Mouse (Mus musculus): ENCODE results near the gene Nxn. TPM values are rescaled to one million over a fixed set of nuclear protein-coding genes. Genes with fewer than 3 reads are reported as not detected.

The Nxn gene
- total and polyA plus RNA-seq, 3 experiments: 52.8 to 54.3 (median 53.0) TPM

DNA sequence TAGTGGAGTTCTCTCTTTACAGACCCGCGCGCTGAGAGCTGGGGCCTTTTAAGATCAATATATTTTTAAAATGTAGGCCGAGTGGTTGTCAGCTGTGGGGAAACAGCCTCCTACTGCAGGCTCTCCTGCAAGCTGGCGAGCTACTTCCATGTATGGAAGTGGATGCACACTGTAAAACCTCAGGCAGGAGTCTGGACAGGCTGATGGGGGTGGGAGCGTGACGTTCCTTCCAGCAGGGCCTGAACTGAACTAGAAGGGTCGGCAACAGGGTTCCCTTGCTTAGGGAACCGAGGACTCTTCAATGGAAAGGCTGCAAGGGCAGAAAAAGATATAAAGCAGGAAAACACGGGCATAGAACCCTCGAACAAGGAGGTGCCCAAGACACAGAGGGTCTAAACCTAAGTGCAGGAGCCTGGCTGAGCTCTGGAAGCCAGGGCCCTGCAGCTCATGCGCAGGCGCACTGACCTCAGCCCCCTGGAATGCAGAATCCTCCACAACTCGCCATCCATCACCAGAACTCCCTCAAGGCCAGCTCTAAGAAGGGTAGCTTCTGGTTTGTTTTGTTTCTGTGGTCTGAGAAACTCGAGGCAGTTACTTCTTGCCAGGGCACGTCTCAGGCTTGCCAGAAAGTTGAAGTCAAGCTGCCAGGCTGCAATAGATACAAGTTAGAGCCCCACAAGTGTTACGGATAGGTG is 24.3 kb downstream of the Nxn start:
- DNase-seq (ENCODE audit: low read depth, low spot score): no peak
- Histone ChIP-seq H3K79me2 (ENCODE audit: control insufficient read depth, insufficient read depth, low read length, poor library complexity) (no peaks in the 10 kb centered on the region), H3K4me3 (ENCODE audit: control insufficient read depth in 1 of 2, insufficient read depth in 1 of 2, low read depth in 2 of 2, low read length in 2 of 2) (no peak overlapping the region), H3K27ac (ENCODE audit: control insufficient read depth, low read depth, low read length) (no peak overlapping the region), H3K9ac (ENCODE audit: control insufficient read depth, low read depth, low read length, poor library complexity, severe bottlenecking) (no peak overlapping the region), H3K9me3 (replicated peaks; ENCODE audit: insufficient read depth, low read length) (no peaks in the 10 kb centered on the region), H3K4me1 (ENCODE audit: control insufficient read depth in 1 of 2, insufficient read depth in 2 of 2, low read length in 2 of 2) (no peaks in the 10 kb centered on the region), H3K36me3 (ENCODE audit: control insufficient read depth in 1 of 2, insufficient read depth in 2 of 2, low read length in 2 of 2) (peaks cover 0 to 4% of the 10 kb centered on the region in 2 experiments; a peak in 1 of 4 replicates), H3K27me3 (ENCODE audit: control insufficient read depth in 1 of 2, insufficient read depth in 2 of 2, low read length in 2 of 2) (no peaks in the 10 kb centered on the region)
- TF ChIP-seq HCFC1 (IDR thresholded peaks at IDR 0.05; ENCODE audit: low read depth, low read length) (no peak), BHLHE40 (IDR thresholded peaks at IDR 0.05; ENCODE audit: borderline replicate concordance, low read depth, low read length) (no peak), TBP (IDR thresholded peaks at IDR 0.05; ENCODE audit: low read depth, low read length) (no peak), SIN3A (IDR thresholded peaks at IDR 0.05; ENCODE audit: low read length) (no peak), ZNF384 (IDR thresholded peaks at IDR 0.05; ENCODE audit: low read depth, low read length) (no peak), MYC (IDR thresholded peaks at IDR 0.05; ENCODE audit: low read depth, low read length) (no peak), GABPA (IDR thresholded peaks at IDR 0.05; ENCODE audit: low read depth, low read length) (no peak), POLR2AphosphoS5 (IDR thresholded peaks at IDR 0.05; ENCODE audit: borderline replicate concordance, low read depth, low read length) (no peak), MXI1 (IDR thresholded peaks at IDR 0.05; ENCODE audit: low read depth, low read length) (no peak), KAT2A (conservative IDR thresholded peaks at IDR 0.05; ENCODE audit: low read depth, low read length) (no peak), POLR2AphosphoS2 (IDR thresholded peaks at IDR 0.05; ENCODE audit: low read length) (no peak), EP300 (IDR thresholded peaks at IDR 0.05; ENCODE audit: low read depth in 1 of 2, low read length in 2 of 2) (no peak), ZC3H11A (IDR thresholded peaks at IDR 0.05; ENCODE audit: low read depth, low read length) (no peak), POLR2A (IDR thresholded peaks at IDR 0.05; ENCODE audit: control insufficient read depth in 1 of 2, insufficient read depth in 1 of 2, low read depth in 1 of 2, low read length in 2 of 2, poor library complexity in 1 of 2) (no peak), MEF2A (IDR thresholded peaks at IDR 0.05; ENCODE audit: extremely low read depth, insufficient replicate concordance, low read depth, low read length, poor library complexity, severe bottlenecking) (no peak)

- no peak overlapping the region for H3K27ac ChIP-seq (ENCODE audit: control insufficient read depth, low read depth, low read length)
- no peak overlapping the region for H3K4me3 ChIP-seq (ENCODE audit: control insufficient read depth in 1 of 2, insufficient read depth in 1 of 2, low read depth in 2 of 2, low read length in 2 of 2)
- no peak overlapping the region for H3K9ac ChIP-seq (ENCODE audit: control insufficient read depth, low read depth, low read length, poor library complexity, severe bottlenecking)
- DNase-seq (ENCODE audit: low read depth, low spot score): no peak
- H3K4me1 ChIP-seq (ENCODE audit: control insufficient read depth in 1 of 2, insufficient read depth in 2 of 2, low read length in 2 of 2): peaks cover 4 to 6% of the 10 kb centered on the region in 2 experiments; a peak in 3 of 4 replicates
- H3K27me3 ChIP-seq (ENCODE audit: control insufficient read depth in 1 of 2, insufficient read depth in 2 of 2, low read length in 2 of 2): no peaks in the 10 kb centered on the region
- no peak for TF ChIP-seq ZMIZ1 (IDR thresholded peaks at IDR 0.05; ENCODE audit: low read depth, low read length)
- no peak for TF ChIP-seq TAL1 (IDR thresholded peaks at IDR 0.05; ENCODE audit: low read length)
- TF ChIP-seq MYC (IDR thresholded peaks at IDR 0.05; ENCODE audit: low read depth, low read length): no peak
- no peak for TF ChIP-seq BHLHE40 (IDR thresholded peaks at IDR 0.05; ENCODE audit: borderline replicate concordance, low read depth, low read length)
- no peak for TF ChIP-seq MXI1 (IDR thresholded peaks at IDR 0.05; ENCODE audit: low read depth, low read length)
- TF ChIP-seq ETS1 (IDR thresholded peaks at IDR 0.05; ENCODE audit: low read depth, low read length): no peak
- TF ChIP-seq MEF2A (IDR thresholded peaks at IDR 0.05; ENCODE audit: extremely low read depth, insufficient replicate concordance, low read depth, low read length, poor library complexity, severe bottlenecking): no peak
- TF ChIP-seq UBTF (IDR thresholded peaks at IDR 0.05; ENCODE audit: borderline replicate concordance, insufficient read depth, low read depth, low read length): no peak
- TF ChIP-seq ZC3H11A (IDR thresholded peaks at IDR 0.05; ENCODE audit: low read depth, low read length): no peak
- TF ChIP-seq CHD2 (IDR thresholded peaks at IDR 0.05; ENCODE audit: low read length): no peak
- no peak for TF ChIP-seq JUND (IDR thresholded peaks at IDR 0.05; ENCODE audit: low read depth, low read length)
- no peak for TF ChIP-seq RCOR1 (IDR thresholded peaks at IDR 0.05; ENCODE audit: low read depth, low read length)
- TF ChIP-seq SMC3 (IDR thresholded peaks at IDR 0.05; ENCODE audit: low read depth, low read length): no peak
- no peaks in the 10 kb centered on the region for H3K79me2 ChIP-seq (ENCODE audit: control insufficient read depth, insufficient read depth, low read length, poor library complexity)
- H3K36me3 ChIP-seq (ENCODE audit: control insufficient read depth in 1 of 2, insufficient read depth in 2 of 2, low read length in 2 of 2): peaks cover 4% of the 10 kb centered on the region in 2 experiments; a peak in 2 of 4 replicates
- no peaks in the 10 kb centered on the region for H3K9me3 ChIP-seq (replicated peaks; ENCODE audit: insufficient read depth, low read length)
Measured at GRCm38 (mm10) chr11:76372534-76372933, 26.4 kb downstream of the Nxn start.
